Comparison of ENCODE assay signal across 12 mouse cellular contexts in genomic region chr9:66895035-66895779, GRCm38 (mm10). TPM values are rescaled to one million over a fixed set of nuclear protein-coding genes. Genes with fewer than 3 reads are reported as not detected.
A peak's percentile ranks its signal among the peaks of the same experiment; 100 is the strongest.
DNase-seq lines count a peak whose midpoint lies in the region; ATAC-seq and TF ChIP-seq lines count a peak whose summit lies in the region.
"Had no signal": no experiment of that assay in that cellular context is flagged by ENCODE, and none has a peak within 500 bp of the region (broad histone marks: within the 10 kb centered on the region; RNA-seq: fewer than 3 reads in every experiment).

No protein-coding gene starts in this region.

- H3K9ac ChIP-seq in lung, embryonic 16.5 days (ENCODE audit: low read length) = no peak overlapping the region
- no peak overlapping the region for H3K9ac ChIP-seq in heart, embryonic 13.5 days
- H3K9ac ChIP-seq in hindbrain, postnatal 0 days (replicated peaks; ENCODE audit: low read length) = no peak overlapping the region
- H3K9ac ChIP-seq: embryonic facial prominence, embryonic 13.5 days had no signal

- no peak overlapping the region for H3K4me3 ChIP-seq in lung, embryonic 16.5 days (ENCODE audit: low read length)
- H3K4me3 ChIP-seq in brown adipose tissue, adult 24 weeks (ENCODE audit: insufficient read depth, low read depth, low read length) = no peak overlapping the region
- no peak overlapping the region for H3K4me3 ChIP-seq in heart, embryonic 13.5 days
- H3K4me3 ChIP-seq in hindbrain, postnatal 0 days (ENCODE audit: low read length) = no peak overlapping the region
- H3K4me3 ChIP-seq: embryonic facial prominence, embryonic 13.5 days; left cerebral cortex, adult 2 months; midbrain, embryonic 10.5 days had no signal

- no peaks in the 10 kb centered on the region for H3K9me3 ChIP-seq in lung, embryonic 16.5 days (ENCODE audit: control insufficient read depth, low read length)
- H3K9me3 ChIP-seq in heart, embryonic 13.5 days = no peaks in the 10 kb centered on the region; the same call in 1 of the 2 replicates
- no peaks in the 10 kb centered on the region for H3K9me3 ChIP-seq in hindbrain, postnatal 0 days (ENCODE audit: low read length)
- H3K9me3 ChIP-seq: embryonic facial prominence, embryonic 13.5 days; midbrain, embryonic 10.5 days had no signal

- 0 out of 2 replicates have a peak overlapping the region, but pooled peaks have one; percentile 17 for H3K27ac ChIP-seq in lung, embryonic 16.5 days (ENCODE audit: low read length)
- peak overlapping the region; percentile 75 for H3K27ac ChIP-seq in brown adipose tissue, adult 24 weeks (replicated peaks; ENCODE audit: low read depth, low read length)
- H3K27ac ChIP-seq in heart, embryonic 13.5 days (replicated peaks) = no peak overlapping the region; the same call in 1 of the 2 replicates
- no peak overlapping the region for H3K27ac ChIP-seq in hindbrain, postnatal 0 days
- H3K27ac ChIP-seq: embryonic facial prominence, embryonic 13.5 days; left cerebral cortex, adult 2 months; midbrain, embryonic 10.5 days had no signal

- no peak overlapping the region for H3K4me2 ChIP-seq in lung, embryonic 16.5 days (ENCODE audit: low read depth, low read length)
- H3K4me2 ChIP-seq in heart, embryonic 13.5 days = peak overlapping the region; percentile 26; the same call in 1 of the 2 replicates
- no peak overlapping the region for H3K4me2 ChIP-seq in hindbrain, postnatal 0 days (ENCODE audit: low read depth, low read length)
- H3K4me2 ChIP-seq: embryonic facial prominence, embryonic 13.5 days had no signal

- no peak for DNase-seq in lung, postnatal 14 days
- DNase-seq in embryo, embryonic 10.5 days (ENCODE audit: low spot score) = no peak
- no peak for DNase-seq in hindbrain, postnatal 0 days (ENCODE audit: low spot score)
- no peak for DNase-seq in frontal cortex, postnatal 10 days (ENCODE audit: low spot score in 2 of 2)
- DNase-seq: kidney, adult 8-10 months had no signal

- 60% methylated on average over 10 of the region's 10 CpGs for WGBS in lung, embryonic 16.5 days
- WGBS in heart, embryonic 13.5 days = 55% methylated on average over 10 of the region's 10 CpGs
- WGBS in hindbrain, postnatal 0 days = 70% methylated on average over 10 of the region's 10 CpGs

- H3K36me3 ChIP-seq in lung, embryonic 16.5 days (ENCODE audit: control insufficient read depth, insufficient read depth, low read length) = no peaks in the 10 kb centered on the region
- no peaks in the 10 kb centered on the region for H3K36me3 ChIP-seq in heart, embryonic 13.5 days
- no peaks in the 10 kb centered on the region for H3K36me3 ChIP-seq in hindbrain, postnatal 0 days (ENCODE audit: insufficient read depth, low read length)
- H3K36me3 ChIP-seq: embryonic facial prominence, embryonic 13.5 days had no signal

- H3K27me3 ChIP-seq in lung, embryonic 16.5 days (ENCODE audit: control insufficient read depth, insufficient read depth, low read depth, low read length) = no peaks in the 10 kb centered on the region
- H3K27me3 ChIP-seq in heart, embryonic 13.5 days (replicated peaks) = no peaks in the 10 kb centered on the region
- H3K27me3 ChIP-seq in hindbrain, postnatal 0 days (ENCODE audit: insufficient read depth, low read length) = no peaks in the 10 kb centered on the region
- H3K27me3 ChIP-seq: embryonic facial prominence, embryonic 13.5 days had no signal

- TF ChIP-seq CTCF in hindbrain, postnatal 0 days (IDR thresholded peaks at IDR 0.05; ENCODE audit: low read depth) = no peak

- ATAC-seq in lung, embryonic 16.5 days (ENCODE audit: low read depth) = no peak
- no peak for ATAC-seq in heart, embryonic 13.5 days (ENCODE audit: extremely low read depth, insufficient number of reproducible peaks, low FRiP score, low TSS enrichment)
- ATAC-seq in megakaryocyte progenitor cell, adult 5-6 weeks (replicated peaks; ENCODE audit: poor library complexity) = peak; percentile 59
- ATAC-seq in hindbrain, postnatal 0 days = no peak

- H3K4me1 ChIP-seq in lung, embryonic 16.5 days (replicated peaks; ENCODE audit: control insufficient read depth, insufficient read depth, low read length) = peaks cover 7% of the 10 kb centered on the region; the same call in 1 of the 2 replicates
- H3K4me1 ChIP-seq in brown adipose tissue, adult 24 weeks (ENCODE audit: control insufficient read depth, insufficient read depth, insufficient read length, low read length) = peaks cover 2% of the 10 kb centered on the region; the same call in 1 of the 2 replicates
- H3K4me1 ChIP-seq in heart, embryonic 13.5 days = peaks cover 40% of the 10 kb centered on the region
- no peaks in the 10 kb centered on the region for H3K4me1 ChIP-seq in hindbrain, postnatal 0 days (ENCODE audit: insufficient read depth, low read length)
- H3K4me1 ChIP-seq: midbrain, embryonic 10.5 days had no signal

RNA-seq across cellular contexts. Expression of gene Rab8b, which starts 24.3 kb away (rescaled TPM):
- polyA plus RNA-seq in lung, embryonic 16.5 days (2015; fragmentation: Nextera tagmentation; extraction: Ambion mirVana) = 28.8 and 30.4 TPM in 2 replicates
- 8.2 and 8.9 TPM in 2 replicates for polyA plus RNA-seq in brown adipose tissue, adult 24 weeks (2012; ENCODE audit: insufficient read depth, insufficient read length, missing spikeins)
- 15.1 and 17.1 TPM in 2 replicates for polyA plus RNA-seq in heart, embryonic 13.5 days (2015; fragmentation: Nextera tagmentation; extraction: Ambion mirVana)
- total RNA-seq in megakaryocyte progenitor cell, adult 5-6 weeks (2015) = 45.6 and 48.8 TPM in 2 replicates
- total RNA-seq in megakaryocyte progenitor cell, adult 5-6 weeks (2017) = 78.3 and 81.2 TPM in 2 replicates
- 25.9 and 32.7 TPM in 2 replicates for total RNA-seq in hindbrain, postnatal 0 days (2014; rRNA removed)
- polyA plus RNA-seq in hindbrain, postnatal 0 days (2015; fragmentation: Nextera tagmentation; extraction: Ambion mirVana) = 26.3 and 27.1 TPM in 2 replicates

RNA-seq across cellular contexts. Expression of gene Rps27l, which starts 50.7 kb away (rescaled TPM):
- polyA plus RNA-seq in lung, embryonic 16.5 days (2015; fragmentation: Nextera tagmentation; extraction: Ambion mirVana) = 612 and 687 TPM in 2 replicates
- 582 and 811 TPM in 2 replicates for polyA plus RNA-seq in brown adipose tissue, adult 24 weeks (2012; ENCODE audit: insufficient read depth, insufficient read length, missing spikeins)
- 523 and 569 TPM in 2 replicates for polyA plus RNA-seq in heart, embryonic 13.5 days (2015; fragmentation: Nextera tagmentation; extraction: Ambion mirVana)
- total RNA-seq in megakaryocyte progenitor cell, adult 5-6 weeks (2015) = 550 and 649 TPM in 2 replicates
- total RNA-seq in megakaryocyte progenitor cell, adult 5-6 weeks (2017) = 166 and 174 TPM in 2 replicates
- 61.0 and 101 TPM in 2 replicates for total RNA-seq in hindbrain, postnatal 0 days (2014; rRNA removed)
- 258 and 271 TPM in 2 replicates for polyA plus RNA-seq in hindbrain, postnatal 0 days (2015; fragmentation: Nextera tagmentation; extraction: Ambion mirVana)

Comparison
In these comparisons a context has a peak if more than half of its experiments do, and no peak if none do; other contexts are left out.
1. H3K27ac ChIP-seq: peak in lung, embryonic 16.5 days (single experiment) and brown adipose tissue, adult 24 weeks (single experiment); none in heart, embryonic 13.5 days (single experiment) and hindbrain, postnatal 0 days (single experiment).